Mouse (Mus musculus) stomach, postnatal 0 days (tissue): ENCODE data around the gene Apba2.

ENCODE experiments used
- CTCF ChIP-seq: IDR thresholded peaks from 2 replicates; pipeline ENCODE4 v1.5.1; 2016; ENCODE audit warnings: antibody characterized with exemption, low read depth, mild to moderate bottlenecking, moderate library complexity
- EP300 ChIP-seq: optimal IDR thresholded peaks from 2 replicates; pipeline ENCODE3; 2016; ENCODE audit warnings: antibody characterized with exemption

- no peak for TF ChIP-seq CTCF
- no peak for TF ChIP-seq EP300
These were observed 12.1 kb downstream of the Apba2 start for GRCm38 (mm10) chr7:64513621-64514020.
